In genomic region chr13:49191673-49192035, GRCm38 (mm10) we compare ENCODE assay signal across 12 mouse cellular contexts. TPM values are rescaled to one million over a fixed set of nuclear protein-coding genes. Genes with fewer than 3 reads are reported as not detected.
DNase-seq lines count a peak whose midpoint lies in the region; ATAC-seq and TF ChIP-seq lines count a peak whose summit lies in the region.
"Had no signal": no experiment of that assay in that cellular context is flagged by ENCODE, and none has a peak within 500 bp of the region (broad histone marks: within the 10 kb centered on the region; RNA-seq: fewer than 3 reads in every experiment).

No protein-coding gene starts in this region.

- no peak for TF ChIP-seq CTCF in heart, adult 2 months (IDR thresholded peaks at IDR 0.05)
- TF ChIP-seq CTCF in spleen, adult 2 months (IDR thresholded peaks at IDR 0.05; ENCODE audit: extremely low read depth, insufficient read depth, insufficient read length, insufficient replicate concordance): no peak

- H3K9me3 ChIP-seq in heart, embryonic 14.5 days (ENCODE audit: control insufficient read depth, low read length): no peaks in the 10 kb centered on the region
- H3K9me3 ChIP-seq in limb, embryonic 10.5 days (replicated peaks): no peaks in the 10 kb centered on the region
- H3K9me3 ChIP-seq: neural tube, embryonic 12.5 days had no signal

- H3K36me3 ChIP-seq in heart, embryonic 14.5 days (ENCODE audit: control insufficient read depth, insufficient read depth, low read length): peaks cover 25% of the 10 kb centered on the region
- H3K36me3 ChIP-seq in heart, adult 2 months (ENCODE audit: control insufficient read depth, insufficient read depth, low read length): peaks cover 2% of the 10 kb centered on the region; the same call in 1 of the 2 replicates
- peaks cover 1% of the 10 kb centered on the region for H3K36me3 ChIP-seq in spleen, adult 2 months (ENCODE audit: control insufficient read depth, insufficient read depth, low read length)
- H3K36me3 ChIP-seq in limb, embryonic 10.5 days: no peaks in the 10 kb centered on the region

- no peak overlapping the region for H3K4me3 ChIP-seq in heart, embryonic 14.5 days (ENCODE audit: control insufficient read depth in 1 of 2, insufficient read depth in 1 of 2, low read depth in 1 of 2, low read length in 2 of 2)
- no peak overlapping the region for H3K4me3 ChIP-seq in heart, adult 2 months
- H3K4me3 ChIP-seq in spleen, adult 2 months (ENCODE audit: extremely low read depth, insufficient read depth, insufficient read length): no peak overlapping the region
- no peak overlapping the region for H3K4me3 ChIP-seq in limb, embryonic 10.5 days
- H3K4me3 ChIP-seq: neural tube, embryonic 12.5 days had no signal

- H3K27ac ChIP-seq in heart, embryonic 14.5 days (replicated peaks in 1 of 2; ENCODE audit: control insufficient read depth in 1 of 2, insufficient read depth in 1 of 2, low read depth in 2 of 2, low read length in 2 of 2): peak overlapping the region in 1 of 2 experiments; percentile 39; a peak in 2 of 4 replicates
- no peak overlapping the region for H3K27ac ChIP-seq in heart, adult 2 months
- H3K27ac ChIP-seq in spleen, adult 2 months (ENCODE audit: insufficient read depth, low read length): 0 out of 2 replicates have a peak overlapping the region, but pooled peaks have one; percentile 2
- H3K27ac ChIP-seq in limb, embryonic 10.5 days: peak overlapping the region; percentile 26; the same call in 1 of the 2 replicates
- H3K27ac ChIP-seq: neural tube, embryonic 12.5 days had no signal

- intact Hi-C loops in heart, adult 2 months (cut with DNase I): loop anchor here (2.0 kb wide), 1 partner anchor 19 kb away; no protein-coding TSS in a partner anchor

- no peak for TF ChIP-seq EP300 in heart, adult 2 months (IDR thresholded peaks at IDR 0.05; ENCODE audit: insufficient read depth, low read depth, low read length)

- ATAC-seq in heart, embryonic 14.5 days (ENCODE audit: insufficient number of reproducible peaks, insufficient read depth, low FRiP score, low read depth): no peak
- no peak for ATAC-seq in CD4-positive, CD25-positive, alpha-beta regulatory T cell, adult 4 months

- TF ChIP-seq POLR2A in heart, adult 2 months (IDR thresholded peaks at IDR 0.05; ENCODE audit: insufficient read depth, low read depth, low read length): no peak
- TF ChIP-seq POLR2A in spleen, adult 2 months (IDR thresholded peaks at IDR 0.05; ENCODE audit: low read depth, low read length): no peak

- H3K9ac ChIP-seq in heart, embryonic 14.5 days (ENCODE audit: low read length): peak overlapping the region; percentile 9; the same call in 1 of the 2 replicates
- H3K9ac ChIP-seq in heart, adult 2 months (ENCODE audit: low read depth, low read length): no peak overlapping the region
- H3K9ac ChIP-seq: neural tube, embryonic 12.5 days had no signal

- no peaks in the 10 kb centered on the region for H3K79me2 ChIP-seq in heart, adult 2 months (replicated peaks; ENCODE audit: control insufficient read depth, insufficient read depth, low read length)

- WGBS in heart, embryonic 14.5 days: 55% methylated on average over 5 of the region's 5 CpGs
- 86% methylated on average over 5 of the region's 5 CpGs for WGBS in heart, adult 2 months
- WGBS in spleen, adult 2 months: 70% methylated on average over 5 of the region's 5 CpGs
- 58% methylated on average over 5 of the region's 5 CpGs for WGBS in limb, embryonic 10.5 days

- no peak overlapping the region for H3K4me2 ChIP-seq in heart, embryonic 14.5 days (ENCODE audit: low read length)
- H3K4me2 ChIP-seq: neural tube, embryonic 12.5 days had no signal

- DNase-seq in heart, adult 2 months: no peak
- DNase-seq in spleen, adult 2 months (ENCODE audit: low read depth in 1 of 2, low spot score in 2 of 2): no peak
- DNase-seq in spleen, postnatal 10 days (ENCODE audit: low spot score in 2 of 2): no peak
- peak; percentile 31 for DNase-seq in limb, embryonic 10.5 days (ENCODE audit: low spot score)
- no peak for DNase-seq in layer of hippocampus, adult 8-10 months (ENCODE audit: low spot score in 2 of 2)
- no peak for DNase-seq in layer of hippocampus, adult 9-11 months
- DNase-seq: cerebellum, postnatal 10 days; lung, postnatal 4 days; thymus, adult 18-20 months had no signal

- H3K27me3 ChIP-seq in heart, embryonic 14.5 days (ENCODE audit: control insufficient read depth, insufficient read depth, low read length): no peaks in the 10 kb centered on the region
- H3K27me3 ChIP-seq in heart, adult 2 months (ENCODE audit: control insufficient read depth, insufficient read depth, low read length): no peaks in the 10 kb centered on the region
- H3K27me3 ChIP-seq in spleen, adult 2 months (ENCODE audit: control insufficient read depth, insufficient read depth, low read length): no peaks in the 10 kb centered on the region
- 0 out of 2 replicates have a peak, but pooled peaks cover 4% of the 10 kb centered on the region for H3K27me3 ChIP-seq in limb, embryonic 10.5 days (ENCODE audit: low read depth, poor library complexity, severe bottlenecking)
- H3K27me3 ChIP-seq: neural tube, embryonic 12.5 days had no signal

- H3K4me1 ChIP-seq in heart, embryonic 14.5 days (ENCODE audit: control insufficient read depth in 2 of 2, insufficient read depth in 2 of 2, low read length in 2 of 2): peaks cover 45 to 55% of the 10 kb centered on the region in 2 experiments
- peaks cover 24% of the 10 kb centered on the region for H3K4me1 ChIP-seq in heart, adult 2 months (ENCODE audit: control insufficient read depth, insufficient read depth, low read length)
- H3K4me1 ChIP-seq in spleen, adult 2 months (ENCODE audit: control insufficient read depth, insufficient read depth, insufficient read length): peaks cover 16% of the 10 kb centered on the region; the same call in 1 of the 2 replicates
- peaks cover 54% of the 10 kb centered on the region for H3K4me1 ChIP-seq in limb, embryonic 10.5 days

RNA-seq across cellular contexts. Expression of gene Ninj1, which starts 4.4 kb away (rescaled TPM):
- polyA plus RNA-seq in heart, embryonic 14.5 days (2014; fragmentation: Nextera tagmentation; extraction: Ambion mirVana): 85.5 and 87.7 TPM in 2 replicates
- 100 to 1,000 TPM; 108 to 152 TPM for total RNA-seq in heart, adult 2 months (2021)
- polyA plus RNA-seq in heart, adult 2 months (2012; rRNA removed): 157 and 220 TPM in 2 replicates
- 234 and 343 TPM in 2 replicates for polyA plus RNA-seq in spleen, adult 2 months (2012; rRNA removed)
- 22.2 and 23.3 TPM in 2 replicates for polyA plus RNA-seq in limb, embryonic 10.5 days (2016; fragmentation: Nextera tagmentation; extraction: Ambion mirVana)
- polyA plus RNA-seq in CD4-positive, CD25-positive, alpha-beta regulatory T cell, adult 4 months (2017; shearing (Covaris generic)): 10 to 100 TPM; 24.5 to 27.4 TPM
- 10 to 100 TPM; 17.8 to 27.6 (median 21.7) TPM for total RNA-seq in layer of hippocampus, adult 8-10 months (2022)

RNA-seq across cellular contexts. Expression of gene Card19, which starts 24.2 kb away (rescaled TPM):
- 114 and 126 TPM in 2 replicates for polyA plus RNA-seq in heart, embryonic 14.5 days (2014; fragmentation: Nextera tagmentation; extraction: Ambion mirVana)
- 100 to 1,000 TPM; 138 to 184 TPM for total RNA-seq in heart, adult 2 months (2021)
- polyA plus RNA-seq in heart, adult 2 months (2012; rRNA removed): 179 and 234 TPM in 2 replicates
- 79.4 and 106 TPM in 2 replicates for polyA plus RNA-seq in spleen, adult 2 months (2012; rRNA removed)
- polyA plus RNA-seq in limb, embryonic 10.5 days (2016; fragmentation: Nextera tagmentation; extraction: Ambion mirVana): 23.6 and 29.2 TPM in 2 replicates
- 10 to 100 TPM; 49.7 to 55.4 TPM for polyA plus RNA-seq in CD4-positive, CD25-positive, alpha-beta regulatory T cell, adult 4 months (2017; shearing (Covaris generic))
- total RNA-seq in layer of hippocampus, adult 8-10 months (2022): 10 to 100 TPM; 12.2 to 22.0 (median 18.0) TPM

RNA-seq across cellular contexts. Expression of gene Wnk2, which starts 43.8 kb away (rescaled TPM):
- polyA plus RNA-seq in heart, embryonic 14.5 days (2014; fragmentation: Nextera tagmentation; extraction: Ambion mirVana): 2.5 and 2.6 TPM in 2 replicates
- total RNA-seq in heart, adult 2 months (2021): 10 to 100 TPM; 66.7 to 79.4 TPM
- polyA plus RNA-seq in heart, adult 2 months (2012; rRNA removed): 28.7 and 30.9 TPM in 2 replicates
- polyA plus RNA-seq in spleen, adult 2 months (2012; rRNA removed): 0.62 and 0.87 TPM in 2 replicates
- 1.1 and 1.3 TPM in 2 replicates for polyA plus RNA-seq in limb, embryonic 10.5 days (2016; fragmentation: Nextera tagmentation; extraction: Ambion mirVana)
- polyA plus RNA-seq in CD4-positive, CD25-positive, alpha-beta regulatory T cell, adult 4 months (2017; shearing (Covaris generic)): not detected
- 100 to 1,000 TPM in 2 of 4 experiments, 10 to 100 TPM in 2; 90.3 to 125 (median 102) TPM for total RNA-seq in layer of hippocampus, adult 8-10 months (2022)

RNA-seq across cellular contexts. Expression of gene Susd3, which starts 56.9 kb away (rescaled TPM):
- polyA plus RNA-seq in heart, embryonic 14.5 days (2014; fragmentation: Nextera tagmentation; extraction: Ambion mirVana): 1.9 and 2.5 TPM in 2 replicates
- total RNA-seq in heart, adult 2 months (2021): under 1 TPM; 0.32 to 0.63 TPM
- 1.1 and 1.4 TPM in 2 replicates for polyA plus RNA-seq in heart, adult 2 months (2012; rRNA removed)
- polyA plus RNA-seq in spleen, adult 2 months (2012; rRNA removed): 49.7 and 58.1 TPM in 2 replicates
- 0.45 and 0.51 TPM in 2 replicates for polyA plus RNA-seq in limb, embryonic 10.5 days (2016; fragmentation: Nextera tagmentation; extraction: Ambion mirVana)
- polyA plus RNA-seq in CD4-positive, CD25-positive, alpha-beta regulatory T cell, adult 4 months (2017; shearing (Covaris generic)): 10 to 100 TPM; 60.4 to 88.7 TPM
- 1 to 10 TPM; 2.6 to 5.3 (median 3.8) TPM for total RNA-seq in layer of hippocampus, adult 8-10 months (2022)
